Mouse (Mus musculus) CH12.LX (cell line): ENCODE measurements around the gene Slfn4. TPM values are rescaled to one million over a fixed set of nuclear protein-coding genes. Genes with fewer than 3 reads are reported as not detected.
A peak's percentile ranks its signal among the peaks of the same experiment; 100 is the strongest.
"Not testable (repeated sequence)": the region's sequence is repeated elsewhere in the genome, so short reads cannot be mapped to it uniquely, and the experiment has no call there.

Experiments
- DNase-seq: peaks from one replicate; pipeline ENCODE4 v3.0.0-alpha.2; 2013; ENCODE audit errors: extremely low read depth
- H3K27ac ChIP-seq: 2 replicates; pipeline ENCODE4 v1.5.1; 2012; ENCODE audit warnings: low read depth, mild to moderate bottlenecking, control low read depth, moderate library complexity; ENCODE audit not compliant: insufficient read depth
- H3K27me3 ChIP-seq: replicated peaks from 2 replicates; pipeline ENCODE3; 2012; ENCODE audit warnings: inconsistent platforms
- H3K36me3 ChIP-seq, 2 experiments: replicated peaks in 1 of 2; 2 replicates each; pipeline versions ENCODE3 to v1.6.1; 2012; ENCODE audit warnings: inconsistent platforms in 1 of 2, low read length in 1 of 2, mild to moderate bottlenecking in 1 of 2, mixed read lengths in 1 of 2, moderate library complexity in 1 of 2; ENCODE audit not compliant: control insufficient read depth in 1 of 2, insufficient read depth in 1 of 2
- H3K4me1 ChIP-seq, 2 experiments: 2 replicates each; pipeline ENCODE4 v1.6.1; 2012; ENCODE audit warnings: inconsistent platforms in 1 of 2, moderate library complexity in 1 of 2; ENCODE audit not compliant: insufficient read depth in 2 of 2, control insufficient read depth in 1 of 2
- H3K4me2 ChIP-seq: 2 replicates; pipeline ENCODE4 v1.6.1; 2012; ENCODE audit warnings: low read depth, mild to moderate bottlenecking, control low read depth; ENCODE audit not compliant: poor library complexity, insufficient read depth, severe bottlenecking
- H3K4me3 ChIP-seq, 3 experiments: fragments of 150-350 bp in 1 of 3; sonication (generic) in 1 of 3; replicated peaks in 1 of 3; 2 replicates each; pipeline versions ENCODE3 to v1.5.1; 2011 to 2012; ENCODE audit warnings: low read depth in 2 of 3, low read length in 2 of 3, mild to moderate bottlenecking in 2 of 3, moderate library complexity in 2 of 3, control low read depth in 1 of 3, improper control_type of control experiment in 1 of 3, inconsistent platforms in 1 of 3, mixed read lengths in 1 of 3; ENCODE audit not compliant: poor library complexity in 1 of 3
- H3K79me2 ChIP-seq: replicated peaks from 2 replicates; pipeline ENCODE4 v1.6.1; 2012; ENCODE audit warnings: mild to moderate bottlenecking, moderate library complexity; ENCODE audit not compliant: control insufficient read depth, poor library complexity, insufficient read depth, severe bottlenecking; ENCODE audit errors: extremely low read depth
- H3K9ac ChIP-seq: 2 replicates; pipeline ENCODE4 v1.6.1; 2012; ENCODE audit warnings: low read depth, mild to moderate bottlenecking, control low read depth, moderate library complexity; ENCODE audit not compliant: insufficient read depth
- H3K9me3 ChIP-seq: replicated peaks from 2 replicates; pipeline ENCODE3; 2012; ENCODE audit warnings: low read length, inconsistent platforms, mixed read lengths
- BHLHE40 ChIP-seq: IDR thresholded peaks from 2 replicates; pipeline ENCODE4 v1.6.1; 2011; ENCODE audit warnings: mild to moderate bottlenecking, low read depth, low read length, improper control_type of control experiment
- CHD1 ChIP-seq: IDR thresholded peaks from 2 replicates; pipeline ENCODE4 v1.6.1; 2012; ENCODE audit warnings: low read depth, low read length, improper control_type of control experiment, inconsistent platforms
- CHD2 ChIP-seq: IDR thresholded peaks from 2 replicates; pipeline ENCODE4 v1.6.1; 2011; ENCODE audit warnings: low read length, improper control_type of control experiment
- CTCF ChIP-seq, 2 experiments: IDR thresholded peaks in 1 of 2; conservative IDR thresholded peaks in 1 of 2; 2 replicates each; pipeline ENCODE4 v1.5.1; 2011 to 2012; ENCODE audit warnings: low read depth in 2 of 2, low read length in 2 of 2, improper control_type of control experiment in 1 of 2, inconsistent platforms in 1 of 2, mild to moderate bottlenecking in 1 of 2, moderate library complexity in 1 of 2
- E2F4 ChIP-seq: IDR thresholded peaks from 2 replicates; pipeline ENCODE4 v1.6.1; 2011; ENCODE audit warnings: low read depth, low read length, improper control_type of control experiment; ENCODE audit not compliant: insufficient replicate concordance
- ELF1 ChIP-seq: IDR thresholded peaks from 2 replicates; pipeline ENCODE4 v1.6.1; 2014; ENCODE audit warnings: low read depth, mild to moderate bottlenecking, inconsistent platforms, low read length, improper control_type of control experiment
- EP300 ChIP-seq: IDR thresholded peaks from 2 replicates; pipeline ENCODE4 v1.6.1; 2011; ENCODE audit warnings: low read length, improper control_type of control experiment
- ETS1 ChIP-seq: conservative IDR thresholded peaks from 2 replicates; pipeline ENCODE4 v1.6.1; 2012; ENCODE audit warnings: low read depth, mild to moderate bottlenecking, inconsistent platforms, low read length, improper control_type of control experiment, moderate library complexity
- GABPA ChIP-seq: IDR thresholded peaks from 2 replicates; pipeline ENCODE4 v1.6.1; 2012; ENCODE audit warnings: low read depth, low read length, improper control_type of control experiment, inconsistent platforms; ENCODE audit not compliant: insufficient replicate concordance
- HCFC1 ChIP-seq: IDR thresholded peaks from 2 replicates; pipeline ENCODE4 v1.6.1; 2012; ENCODE audit warnings: low read depth, mild to moderate bottlenecking, inconsistent platforms, low read length, improper control_type of control experiment
- IRF4 ChIP-seq: IDR thresholded peaks from 2 replicates; pipeline ENCODE4 v1.6.1; 2014; ENCODE audit warnings: low read depth, mild to moderate bottlenecking, inconsistent platforms, low read length, improper control_type of control experiment
- JUND ChIP-seq: conservative IDR thresholded peaks from 2 replicates; pipeline ENCODE4 v1.6.1; 2011; ENCODE audit warnings: low read depth, low read length, improper control_type of control experiment
- KAT2A ChIP-seq: IDR thresholded peaks from 2 replicates; pipeline ENCODE4 v1.6.1; 2012; ENCODE audit warnings: low read length, improper control_type of control experiment, inconsistent platforms; ENCODE audit not compliant: insufficient replicate concordance
- MAFK ChIP-seq: IDR thresholded peaks from 2 replicates; pipeline ENCODE4 v1.6.1; 2011; ENCODE audit warnings: low read length, improper control_type of control experiment; ENCODE audit not compliant: insufficient replicate concordance
- MAX ChIP-seq: IDR thresholded peaks from 2 replicates; pipeline ENCODE4 v1.6.1; 2011; ENCODE audit warnings: low read length, improper control_type of control experiment
- MXI1 ChIP-seq: IDR thresholded peaks from 2 replicates; pipeline ENCODE4 v1.6.1; 2011; ENCODE audit warnings: mild to moderate bottlenecking, low read depth, low read length, improper control_type of control experiment
- MYC ChIP-seq: IDR thresholded peaks from 2 replicates; pipeline ENCODE4 v1.6.1; 2011; ENCODE audit warnings: low read depth, mild to moderate bottlenecking, improper control_type of control experiment, low read length
- NELFE ChIP-seq: IDR thresholded peaks from 2 replicates; pipeline ENCODE4 v1.6.1; 2011; ENCODE audit warnings: low read depth, low read length, improper control_type of control experiment
- NRF1 ChIP-seq: IDR thresholded peaks from 2 replicates; pipeline ENCODE4 v1.6.1; 2014; ENCODE audit warnings: low read depth, mild to moderate bottlenecking, inconsistent platforms, low read length, improper control_type of control experiment, moderate library complexity
- PAX5 ChIP-seq: IDR thresholded peaks from 2 replicates; pipeline ENCODE4 v1.6.1; 2012; ENCODE audit warnings: low read length, inconsistent platforms, mixed read lengths
- POLR2A ChIP-seq: IDR thresholded peaks from 2 replicates; pipeline ENCODE4 v1.6.1; 2011; ENCODE audit warnings: low read depth, mild to moderate bottlenecking, improper control_type of control experiment, low read length
- POLR2AphosphoS2 ChIP-seq: IDR thresholded peaks from 2 replicates; pipeline ENCODE4 v1.6.1; 2011; ENCODE audit warnings: low read depth, low read length, improper control_type of control experiment
- RAD21 ChIP-seq: IDR thresholded peaks from 2 replicates; pipeline ENCODE4 v1.6.1; 2011; ENCODE audit warnings: low read depth, mild to moderate bottlenecking, low read length, improper control_type of control experiment, moderate library complexity
- RCOR1 ChIP-seq: conservative IDR thresholded peaks from 2 replicates; pipeline ENCODE4 v1.6.1; 2012; ENCODE audit warnings: low read depth, mild to moderate bottlenecking, inconsistent platforms, low read length, improper control_type of control experiment
- SIN3A ChIP-seq: IDR thresholded peaks from 2 replicates; pipeline ENCODE4 v1.6.1; 2012; ENCODE audit warnings: low read length, improper control_type of control experiment, inconsistent platforms
- SMC3 ChIP-seq: IDR thresholded peaks from 2 replicates; pipeline ENCODE4 v1.6.1; 2011; ENCODE audit warnings: low read depth, low read length, improper control_type of control experiment
- TCF12 ChIP-seq: IDR thresholded peaks from 2 replicates; pipeline ENCODE4 v1.6.1; 2014; ENCODE audit warnings: low read depth, mild to moderate bottlenecking, inconsistent platforms, low read length, improper control_type of control experiment
- USF1 ChIP-seq: IDR thresholded peaks from 2 replicates; pipeline ENCODE4 v1.6.1; 2014; ENCODE audit warnings: low read depth, mild to moderate bottlenecking, inconsistent platforms, low read length, improper control_type of control experiment
- ZC3H11A ChIP-seq: IDR thresholded peaks from 2 replicates; pipeline ENCODE4 v1.6.1; 2012; ENCODE audit warnings: low read depth, mild to moderate bottlenecking, inconsistent platforms, low read length, improper control_type of control experiment
- ZKSCAN1 ChIP-seq: IDR thresholded peaks from 2 replicates; pipeline ENCODE4 v1.6.1; 2012; ENCODE audit warnings: low read depth, inconsistent platforms, low read length, improper control_type of control experiment, borderline replicate concordance
- ZMIZ1 ChIP-seq: IDR thresholded peaks from 2 replicates; pipeline ENCODE4 v1.6.1; 2012; ENCODE audit warnings: low read depth, mild to moderate bottlenecking, inconsistent platforms, low read length, improper control_type of control experiment
- dilution Hi-C: fragments of 300-500 bp; cut with MboI; formaldehyde crosslinking; loops from 2 replicates; pipeline ENCODE4 v1.14.3; 2020; ENCODE audit warnings: low sequenced_read_pairs; ENCODE audit not compliant: extremely low pct_unique_long_range_greater_than_20kb, extremely low pct_ligation_motif_present
- in situ Hi-C: fragments of 300-500 bp; cut with MboI; formaldehyde crosslinking; loops from 3 replicates; pipeline ENCODE4 v1.14.3; 2019; ENCODE audit warnings: low sequenced_read_pairs, low pct_ligation_motif_present, low pct_unique_long_range_greater_than_20kb, mixed read lengths
- polyA plus RNA-seq: library from polyadenylated mRNA; unstranded; fragments of >175 nt; gene quantifications from 2 replicates; pipeline ENCODE4 v1.2.1, GENCODE M21; 2012; ENCODE audit warnings: low read depth; ENCODE audit not compliant: insufficient read length
- total RNA-seq, 2 experiments: library from RNA; depleted of rRNA; stranded (reverse); fragments of 300-350 nt in 1 of 2; fragments of >200 nt in 1 of 2; gene quantifications; 2 replicates each; pipeline ENCODE4 v1.2.3; 2012 to 2014

Gene Slfn4
- total and polyA plus RNA-seq, 3 experiments, result not detected

GRCm38 (mm10) chr11:83223793-83224192 is 48.8 kb downstream of the Slfn4 start:
- Histone ChIP-seq H3K79me2 (peaks cover 36% of the 10 kb centered on the region), H3K27ac (peak overlapping the region; percentile 75), H3K4me3 (peak overlapping the region; percentile 62 to 74 (median 62)), H3K4me1 (peaks cover 10 to 35% of the 10 kb centered on the region in 2 experiments), H3K9ac (peak overlapping the region; percentile 97), H3K36me3 (peaks cover 29 to 39% of the 10 kb centered on the region in 2 experiments), H3K4me2 (peak overlapping the region; percentile 74)
- in situ Hi-C loops, result loop anchor here (25.0 kb wide), 1 partner anchor 111 kb away; the partner anchor contains the start of gene Slfn1
- dilution Hi-C loops, H3K27me3 ChIP-seq, H3K9me3 ChIP-seq: not testable (repeated sequence)
- peak; percentile 61 for DNase-seq
- TF ChIP-seq BHLHE40, result peak; percentile 26; the same call in 1 of the 2 replicates
- TF ChIP-seq MXI1, result peak; percentile 71; the same call in 1 of the 2 replicates
- peak; percentile 60; the same call in 1 of the 2 replicates for TF ChIP-seq SIN3A
- TF ChIP-seq CHD1, result peak; percentile 73; the same call in 1 of the 2 replicates

GRCm38 (mm10) chr11:83224217-83224616 is 49.2 kb downstream of the Slfn4 start:
- H3K27me3 ChIP-seq, result no peaks in the 10 kb centered on the region
- H3K4me2 ChIP-seq, result peak overlapping the region; percentile 74; the same call in 1 of the 2 replicates
- TF ChIP-seq NRF1, result peak; percentile 63
- TF ChIP-seq MYC, result peak; percentile 78; the same call in 1 of the 2 replicates
- TF ChIP-seq MAX, result peak; percentile 89
- peak; percentile 86; the same call in 1 of the 2 replicates for TF ChIP-seq KAT2A
- TF ChIP-seq RCOR1, result no peak
- no peak; the same call in 1 of the 2 replicates for TF ChIP-seq ETS1
- TF ChIP-seq BHLHE40, result no peak
- TF ChIP-seq POLR2A, result peak; percentile 82
- TF ChIP-seq USF1, result no peak
- no peak; the same call in 1 of the 2 replicates for TF ChIP-seq ZMIZ1
- peak; percentile 78; the same call in 1 of the 2 replicates for TF ChIP-seq CHD2
- peak; percentile 88 for TF ChIP-seq TCF12
- peak; percentile 88 for TF ChIP-seq NELFE
- TF ChIP-seq PAX5, result no peak
- peak; percentile 90 for TF ChIP-seq MXI1
- TF ChIP-seq ZKSCAN1, result no peak
- peak; percentile 88 for TF ChIP-seq SIN3A
- peak; percentile 2; the same call in 1 of the 2 replicates for TF ChIP-seq RAD21
- TF ChIP-seq GABPA, result no peak; the same call in 1 of the 2 replicates
- peak; percentile 98 for TF ChIP-seq MAFK
- peak; percentile 39; the same call in 1 of the 2 replicates for TF ChIP-seq IRF4
- peak in 1 of 2 experiments; percentile 64; a peak in 2 of 4 replicates for TF ChIP-seq CTCF (conservative IDR thresholded peaks at IDR 0.05 in 1 of 2, IDR thresholded peaks at IDR 0.05 in 1 of 2; ENCODE audit: low read depth in 2 of 2, low read length in 2 of 2)
- peak; percentile 89 for TF ChIP-seq ELF1
- no peak; the same call in 1 of the 2 replicates for TF ChIP-seq JUND
- no peak; the same call in 1 of the 2 replicates for TF ChIP-seq ZC3H11A
- TF ChIP-seq E2F4, result peak; percentile 70; the same call in 1 of the 2 replicates
- 0 out of 2 replicates have a peak, but pooled peaks have one; percentile 19 for TF ChIP-seq POLR2AphosphoS2
- no peak for TF ChIP-seq SMC3
- peak; percentile 85 for TF ChIP-seq HCFC1
- TF ChIP-seq CHD1, result 0 out of 2 replicates have a peak, but pooled peaks have one; percentile 79
- TF ChIP-seq EP300, result no peak

More at GRCm38 (mm10) chr11:83224217-83224616, 49.2 kb downstream of the Slfn4 start:
- in situ Hi-C loops, result loop anchor here (25.0 kb wide), 1 partner anchor 112 kb away; the partner anchor contains the start of gene Slfn1
- peaks cover 10 to 39% of the 10 kb centered on the region in 2 experiments for H3K4me1 ChIP-seq
- H3K27ac ChIP-seq, result peak overlapping the region; percentile 71
- H3K79me2 ChIP-seq, result peaks cover 39% of the 10 kb centered on the region
- peak overlapping the region; percentile 98 for H3K9ac ChIP-seq
- H3K4me3 ChIP-seq, result peak overlapping the region; percentile 62 to 92 (median 62)
- dilution Hi-C loops, result no loop called here
- peak; percentile 99 for DNase-seq
- peaks cover 32 to 44% of the 10 kb centered on the region in 2 experiments for H3K36me3 ChIP-seq
- no peaks in the 10 kb centered on the region for H3K9me3 ChIP-seq
